Mouse (Mus musculus) intestine, embryonic 14.5 days (tissue): ENCODE data around the gene Adh5. TPM values are rescaled to one million over a fixed set of nuclear protein-coding genes. Genes with fewer than 3 reads are reported as not detected.

Experiments used
- ATAC-seq: fragments of 200-750 bp; cut with Nextera tagmentation; replicated peaks from 2 replicates; pipeline ENCODE4 v1.8.0; 2017; ENCODE audit warnings: low read depth, moderate number of reproducible peaks, moderate TSS enrichment, moderate library complexity; ENCODE audit not compliant: low FRiP score, low TSS enrichment
- DNase-seq: peaks from one replicate; pipeline ENCODE4 v3.0.0-alpha.2; 2018; ENCODE audit warnings: low spot score
- H3K27ac ChIP-seq: fragments of 300-500 bp; sonication (generic); 2 replicates; pipeline ENCODE4 v1.5.1; 2014; ENCODE audit warnings: low read depth, mild to moderate bottlenecking, control low read depth
- H3K27me3 ChIP-seq: fragments of 300-500 bp; sonication (generic); replicated peaks from 2 replicates; pipeline ENCODE4 v1.6.1; 2014; ENCODE audit warnings: low read length, control low read depth; ENCODE audit not compliant: control insufficient read depth, insufficient read depth
- H3K36me3 ChIP-seq: fragments of 300-500 bp; sonication (generic); 2 replicates; pipeline ENCODE4 v1.6.1; 2014; ENCODE audit warnings: low read length, control low read depth; ENCODE audit not compliant: control insufficient read depth, insufficient read depth
- H3K4me1 ChIP-seq: fragments of 300-500 bp; sonication (generic); replicated peaks from 2 replicates; pipeline ENCODE4 v1.6.1; 2014; ENCODE audit warnings: low read length, control low read depth, mixed read lengths; ENCODE audit not compliant: control insufficient read depth, insufficient read depth
- H3K4me2 ChIP-seq: fragments of 300-500 bp; sonication (generic); 2 replicates; pipeline ENCODE4 v1.6.1; 2014; ENCODE audit warnings: low read length
- H3K4me3 ChIP-seq: fragments of 300-500 bp; sonication (generic); 2 replicates; pipeline ENCODE4 v1.5.1; 2014; ENCODE audit warnings: low read depth, low read length, control low read depth, mixed read lengths
- H3K9ac ChIP-seq: fragments of 300-500 bp; sonication (generic); 2 replicates; pipeline ENCODE4 v1.6.1; 2014; ENCODE audit warnings: mild to moderate bottlenecking, low read length
- H3K9me3 ChIP-seq: fragments of 300-500 bp; sonication (generic); 2 replicates; pipeline ENCODE4 v1.6.1; 2016; ENCODE audit warnings: low read length, control low read depth; ENCODE audit not compliant: control insufficient read depth
- WGBS: fragments of 180-500 bp; shearing (Covaris S2); extraction: QIAGEN DNeasy Blood & Tissue Kit; methylation state at CpG from one replicate; pipeline ENCODE4 v1.1.7; 2014; 5-methylcytosine and 5-hydroxymethylcytosine counted together
- polyA plus RNA-seq: library from polyadenylated mRNA; unstranded; fragments of >200 nt; fragmentation: Nextera tagmentation; extraction: Ambion mirVana; gene quantifications from 2 replicates; pipeline ENCODE4 v1.2.1, GENCODE M21; 2014

The Adh5 gene
- polyA plus RNA-seq: 207 and 228 TPM in 2 replicates

- Histone ChIP-seq H3K9me3 (no peaks in the 10 kb centered on the region), H3K36me3 (peaks cover 29% of the 10 kb centered on the region), H3K27ac (peak within 1 kb of the TSS; percentile 67), H3K27me3 (no peaks in the 10 kb centered on the region), H3K4me3 (peak within 1 kb of the TSS; percentile 78), H3K4me1 (peaks cover 9% of the 10 kb centered on the region), H3K4me2 (peak within 1 kb of the TSS; percentile 74), H3K9ac (peak within 1 kb of the TSS; percentile 86)
- WGBS: under 1% methylated on average over 86 of the region's 86 CpGs
- peak; percentile 99 for DNase-seq
- peak; percentile 99 for ATAC-seq
Measured at GRCm38 (mm10) chr3:138442612-138443464, at the start of gene Adh5. Gene Adh5, plus strand, starts transcription at chr3:138443093.

- DNase-seq (no peak), ATAC-seq (no peak)
- H3K9ac ChIP-seq: no peak overlapping the region
- no peaks in the 10 kb centered on the region for H3K9me3 ChIP-seq
- no peaks in the 10 kb centered on the region for H3K27me3 ChIP-seq
- WGBS: 81% methylated on average over 3 of the region's 3 CpGs
- no peak overlapping the region for H3K27ac ChIP-seq
- H3K4me1 ChIP-seq: no peaks in the 10 kb centered on the region
- H3K4me2 ChIP-seq: no peak overlapping the region
- H3K36me3 ChIP-seq: no peaks in the 10 kb centered on the region
- no peak overlapping the region for H3K4me3 ChIP-seq
Measured at GRCm38 (mm10) chr3:138404872-138405271, 38.0 kb upstream of the Adh5 start.

DNA sequence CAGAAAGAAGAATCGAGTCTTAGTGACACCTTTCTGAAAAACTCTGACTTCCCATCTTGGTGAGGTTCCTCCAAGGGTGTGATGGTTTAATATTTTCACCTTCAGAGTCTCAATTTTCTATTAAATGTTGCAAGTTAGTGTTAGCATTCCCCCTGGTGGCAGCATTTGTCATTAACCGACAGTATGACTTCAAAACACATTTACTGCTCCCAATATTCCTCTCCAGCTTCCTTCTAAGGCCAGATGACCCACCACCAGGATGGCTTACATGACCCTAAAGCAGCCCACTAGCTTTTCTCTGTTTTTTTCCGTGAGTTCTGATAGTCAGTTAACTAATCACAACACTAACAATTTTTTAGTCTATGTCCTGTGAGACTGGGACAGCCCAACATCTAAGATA lies 37.6 kb upstream of the Adh5 start:
- H3K9me3 ChIP-seq: no peaks in the 10 kb centered on the region
- no peak overlapping the region for H3K4me2 ChIP-seq
- ATAC-seq: no peak
- H3K9ac ChIP-seq: no peak overlapping the region
- H3K36me3 ChIP-seq: no peaks in the 10 kb centered on the region
- H3K27me3 ChIP-seq: no peaks in the 10 kb centered on the region
- H3K4me3 ChIP-seq: no peak overlapping the region
- 37% methylated on average over 3 of the region's 3 CpGs for WGBS
- no peak overlapping the region for H3K27ac ChIP-seq
- H3K4me1 ChIP-seq: no peaks in the 10 kb centered on the region
- peak; percentile 72 for DNase-seq

- no peak for DNase-seq
- no peaks in the 10 kb centered on the region for H3K36me3 ChIP-seq
- H3K4me2 ChIP-seq: no peak overlapping the region
- 88% methylated on average over 7 of the region's 7 CpGs for WGBS
- H3K9me3 ChIP-seq: no peaks in the 10 kb centered on the region
- no peak overlapping the region for H3K27ac ChIP-seq
- no peak overlapping the region for H3K9ac ChIP-seq
- ATAC-seq: no peak
- H3K4me1 ChIP-seq: no peaks in the 10 kb centered on the region
- H3K4me3 ChIP-seq: no peak overlapping the region
- no peaks in the 10 kb centered on the region for H3K27me3 ChIP-seq
Measured at GRCm38 (mm10) chr3:138405840-138406239, 37.1 kb upstream of the Adh5 start.

GRCm38 (mm10) chr3:138407920-138408319 lies 35.0 kb upstream of the Adh5 start:
- no peak overlapping the region for H3K4me3 ChIP-seq
- H3K36me3 ChIP-seq: no peaks in the 10 kb centered on the region
- WGBS: 82% methylated on average over 1 of the region's 1 CpGs
- H3K27me3 ChIP-seq: no peaks in the 10 kb centered on the region
- H3K9me3 ChIP-seq: no peaks in the 10 kb centered on the region
- no peak overlapping the region for H3K4me2 ChIP-seq
- ATAC-seq (no peak), DNase-seq (no peak)
- no peaks in the 10 kb centered on the region for H3K4me1 ChIP-seq
- H3K9ac ChIP-seq: no peak overlapping the region
- no peak overlapping the region for H3K27ac ChIP-seq

- WGBS: 86% methylated on average over 1 of the region's 1 CpGs
Measured at GRCm38 (mm10) chr3:138409585-138409984, 33.3 kb upstream of the Adh5 start.

GRCm38 (mm10) chr3:138410211-138410610 lies 32.7 kb upstream of the Adh5 start:
- Histone ChIP-seq H3K4me3 (no peak overlapping the region), H3K9me3 (no peaks in the 10 kb centered on the region), H3K9ac (no peak overlapping the region), H3K27ac (no peak overlapping the region), H3K36me3 (no peaks in the 10 kb centered on the region), H3K4me1 (no peaks in the 10 kb centered on the region), H3K27me3 (no peaks in the 10 kb centered on the region), H3K4me2 (no peak overlapping the region)
- no peak for DNase-seq
- ATAC-seq: no peak
- 70% methylated on average over 3 of the region's 3 CpGs for WGBS

More at GRCm38 (mm10) chr3:138409585-138409984, 33.3 kb upstream of the Adh5 start:
- Histone ChIP-seq H3K4me1 (no peaks in the 10 kb centered on the region), H3K27ac (no peak overlapping the region), H3K4me2 (no peak overlapping the region), H3K36me3 (no peaks in the 10 kb centered on the region), H3K9ac (no peak overlapping the region), H3K9me3 (no peaks in the 10 kb centered on the region), H3K4me3 (no peak overlapping the region), H3K27me3 (no peaks in the 10 kb centered on the region)
- ATAC-seq (no peak), DNase-seq (no peak)

GRCm38 (mm10) chr3:138415121-138415690 lies 27.7 kb upstream of the Adh5 start, which contains the start of gene Adh4:
Gene Adh4, plus strand, starts transcription at chr3:138415466.
- Histone ChIP-seq H3K9ac (no peak within 1 kb of the TSS), H3K4me1 (no peaks in the 10 kb centered on the region), H3K27ac (no peak within 1 kb of the TSS), H3K4me2 (no peak within 1 kb of the TSS), H3K4me3 (no peak within 1 kb of the TSS), H3K36me3 (no peaks in the 10 kb centered on the region), H3K9me3 (no peaks in the 10 kb centered on the region), H3K27me3 (no peaks in the 10 kb centered on the region)
- 72% methylated on average over 6 of the region's 6 CpGs for WGBS
- ATAC-seq (no peak), DNase-seq (no peak)
